Mouse (Mus musculus): Measurements from ENCODE around the gene Mrps23.

DNA sequence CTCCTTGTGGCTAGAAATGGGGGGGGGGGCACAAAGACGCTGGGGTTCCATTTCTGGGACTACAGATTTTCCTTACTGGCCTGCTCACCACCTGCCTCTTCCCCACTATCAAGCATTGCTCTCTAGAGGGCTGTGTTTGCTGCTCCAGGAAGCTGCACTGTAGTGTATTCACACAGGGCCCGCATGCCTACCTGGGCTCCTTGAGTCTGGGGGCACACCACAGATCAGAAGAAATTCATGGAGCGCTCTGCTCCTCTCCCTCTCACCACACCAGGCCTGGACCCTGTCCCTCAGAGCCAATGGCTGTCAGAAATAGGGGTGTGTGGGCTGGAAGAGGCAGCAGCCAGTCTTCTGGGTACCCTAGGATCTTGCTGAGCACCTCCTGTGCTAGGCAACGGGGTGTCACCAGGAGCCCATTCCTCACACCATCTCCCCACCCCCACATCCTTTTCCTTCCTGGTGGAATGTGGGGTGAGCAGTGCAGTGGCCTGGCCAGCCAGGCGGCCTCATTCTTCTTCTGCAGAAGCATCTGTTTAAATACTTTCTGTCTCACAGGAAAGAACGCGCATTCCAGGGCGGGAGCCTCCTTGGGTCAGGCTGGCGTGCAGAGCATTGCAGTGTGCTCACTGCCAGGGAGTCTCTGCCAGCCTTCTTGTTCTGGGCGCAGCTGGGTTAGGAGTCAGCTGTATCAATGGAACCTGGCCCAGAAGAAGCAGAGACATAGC is 31.4 kb upstream of the Mrps23 start:
- TF ChIP-seq CTCF (IDR thresholded peaks at IDR 0.05; ENCODE audit: control insufficient read depth, insufficient read depth, low read length), result no peak
- no peak for TF ChIP-seq POLR2A (IDR thresholded peaks at IDR 0.05; ENCODE audit: borderline replicate concordance, control insufficient read depth, low read depth, low read length)

All from bone marrow, adult 2 months (tissue).